Mouse (Mus musculus): ENCODE results near the gene Eif2s3y.

- TF ChIP-seq CTCF (IDR thresholded peaks at IDR 0.05; ENCODE audit: extremely low read depth, insufficient read length, insufficient replicate concordance, low read depth, low read length) (no peak), POLR2A (IDR thresholded peaks at IDR 0.05; ENCODE audit: low read depth, low read length) (no peak)
Observed at GRCm38 (mm10) chrY:1009882-1010751, at the start of gene Eif2s3y.
